Comparison of ENCODE assay signal across 11 mouse cellular contexts in the genomic region with DNA sequence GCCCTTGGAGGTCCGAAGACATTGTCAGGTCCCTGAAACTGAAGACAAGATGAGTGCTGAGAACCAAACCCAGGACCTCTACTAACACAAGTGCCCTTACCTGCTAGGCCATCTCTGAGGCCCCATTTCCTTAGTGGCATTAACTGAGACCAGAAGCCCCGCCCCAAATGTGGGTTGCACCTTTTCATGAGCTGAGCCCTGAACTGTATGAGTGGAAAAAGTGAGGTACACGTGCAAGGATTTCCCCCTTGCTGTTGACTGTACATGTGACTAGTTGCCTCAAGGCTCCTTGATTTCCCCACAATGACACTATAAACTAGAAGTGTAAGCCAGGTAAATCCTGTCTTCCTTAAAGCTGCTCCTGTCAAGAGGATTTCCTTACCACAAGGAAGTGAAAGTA. TPM values are rescaled to one million over a fixed set of nuclear protein-coding genes. Genes with fewer than 3 reads are reported as not detected.
DNase-seq lines count a peak whose midpoint lies in the region; ATAC-seq lines count a peak whose summit lies in the region.
"Had no signal": no experiment of that assay in that cellular context is flagged by ENCODE, and none has a peak within 500 bp of the region (broad histone marks: within the 10 kb centered on the region; RNA-seq: fewer than 3 reads in every experiment).

No protein-coding gene starts in this region.

- ATAC-seq in activated CD4-positive, CD25-positive, alpha-beta regulatory T cell, adult 4 months: peak; percentile 71
- ATAC-seq: forebrain, embryonic 16.5 days had no signal

- DNase-seq in CD4-positive helper T cell, adult 2 months (ENCODE audit: low read depth, low spot score): peak; percentile 84
- peak; percentile 50 for DNase-seq in natural killer cell, adult 2 months (ENCODE audit: low spot score in 2 of 2)
- DNase-seq in thymus, postnatal 36 days: peak; percentile 40 to 65
- no peak for DNase-seq in kidney, adult 8-10 months
- no peak for DNase-seq in urinary bladder, adult 2 months (ENCODE audit: low spot score)
- DNase-seq in cerebellum, adult 8-10 months: no peak
- DNase-seq: adrenal gland, adult 8-10 months; cerebellum, adult 9-11 months; kidney, postnatal 4 days had no signal

RNA-seq across cellular contexts. Expression of a gene that starts 30.7 kb away (rescaled TPM):
- 10 to 100 TPM; 35.2 to 38.2 TPM for polyA plus RNA-seq in activated CD4-positive, CD25-positive, alpha-beta regulatory T cell, adult 4 months (2017; shearing (Covaris generic))
- 29.0 TPM in 2 replicates for polyA plus RNA-seq in urinary bladder, adult 2 months (2012; rRNA removed)

Comparison
In these comparisons a context has a peak if more than half of its experiments do, and no peak if none do; other contexts are left out.
1. DNase-seq: peak in CD4-positive helper T cell, adult 2 months (single experiment), natural killer cell, adult 2 months (2 of 2) and thymus, postnatal 36 days (2 of 2); none in kidney, adult 8-10 months (0 of 2), urinary bladder, adult 2 months (single experiment) and cerebellum, adult 8-10 months (single experiment).